Mouse (Mus musculus) thymus, postnatal 36 days (tissue): ENCODE data around the gene Smoc1.

Source experiments
- DNase-seq, 2 experiments: peaks; one replicate each; pipeline ENCODE4 v3.0.0; 2022; ENCODE audit warnings: mixed read lengths in 2 of 2

Smoc1 gene

GRCm38 (mm10) chr12:81026277-81026994 lies at the start of gene Smoc1:
Smoc1 (plus strand) TSS chr12:81026808.
- peak; percentile 70 to 78 for DNase-seq

GRCm38 (mm10) chr12:80982326-80982725 lies 44.3 kb upstream of the Smoc1 start:
- DNase-seq = peak; percentile 65 to 76

GRCm38 (mm10) chr12:80983695-80984094 lies 42.9 kb upstream of the Smoc1 start:
- no peak for DNase-seq

- DNase-seq = no peak
Measured at GRCm38 (mm10) chr12:80986628-80987027, 40.0 kb upstream of the Smoc1 start.

GRCm38 (mm10) chr12:80988286-80988685 lies 38.3 kb upstream of the Smoc1 start:
- DNase-seq = no peak

- no peak for DNase-seq
Measured at GRCm38 (mm10) chr12:80990901-80991445, 35.6 kb upstream of the Smoc1 start.

- DNase-seq = peak in 1 of 2 experiments; percentile 48
Measured at GRCm38 (mm10) chr12:80991806-80992205, 34.8 kb upstream of the Smoc1 start.

- peak; percentile 22 to 40 for DNase-seq
Measured at GRCm38 (mm10) chr12:80992540-80993122, 34.0 kb upstream of the Smoc1 start.

- peak in 1 of 2 experiments; percentile 26 for DNase-seq
Measured at GRCm38 (mm10) chr12:80993773-80994172, 32.8 kb upstream of the Smoc1 start.

- no peak for DNase-seq
Measured at GRCm38 (mm10) chr12:80995326-80995725, 31.3 kb upstream of the Smoc1 start.

GRCm38 (mm10) chr12:80997652-80998051 lies 29.0 kb upstream of the Smoc1 start:
- no peak for DNase-seq

- DNase-seq = peak; percentile 35 to 63
Measured at GRCm38 (mm10) chr12:80998528-80999221, 27.9 kb upstream of the Smoc1 start.

- no peak for DNase-seq
Measured at GRCm38 (mm10) chr12:81000924-81001323, 25.7 kb upstream of the Smoc1 start.

- DNase-seq = no peak
Measured at GRCm38 (mm10) chr12:81002841-81003635, 23.6 kb upstream of the Smoc1 start.

- DNase-seq = no peak
Measured at GRCm38 (mm10) chr12:81009813-81010212, 16.8 kb upstream of the Smoc1 start.

- no peak for DNase-seq
Measured at GRCm38 (mm10) chr12:81011994-81012393, 14.6 kb upstream of the Smoc1 start.

GRCm38 (mm10) chr12:81013496-81013895 lies 13.1 kb upstream of the Smoc1 start:
- no peak for DNase-seq

- DNase-seq = no peak
Measured at GRCm38 (mm10) chr12:81017624-81018023, 9.0 kb upstream of the Smoc1 start.

- DNase-seq = no peak
Measured at GRCm38 (mm10) chr12:81018516-81019279, 7.9 kb upstream of the Smoc1 start.

- DNase-seq = no peak
Measured at GRCm38 (mm10) chr12:81019280-81019935, 7.2 kb upstream of the Smoc1 start.

- peak in 1 of 2 experiments; percentile 10 for DNase-seq
Measured at GRCm38 (mm10) chr12:81024407-81024806, 2.2 kb upstream of the Smoc1 start.
